Mouse (Mus musculus) liver, postnatal 0 days (tissue): ENCODE data around the gene Inpp5d. TPM values are rescaled to one million over a fixed set of nuclear protein-coding genes. Genes with fewer than 3 reads are reported as not detected.

Experiments used
- ATAC-seq: fragments of 200-750 bp; cut with Nextera tagmentation; 2 replicates; pipeline ENCODE4 v1.8.0; 2017; ENCODE audit warnings: mild to moderate bottlenecking, moderate library complexity
- DNase-seq: peaks from one replicate; pipeline ENCODE4 v3.0.0-alpha.2; 2016
- H3K27ac ChIP-seq: fragments of 300-500 bp; sonication (generic); 2 replicates; pipeline ENCODE4 v1.5.1; 2014; ENCODE audit warnings: antibody characterized with exemption, moderate library complexity, mild to moderate bottlenecking, low read depth
- H3K27me3 ChIP-seq: fragments of 300-500 bp; sonication (generic); 2 replicates; pipeline ENCODE4 v1.6.1; 2014; ENCODE audit warnings: low read length, control low read depth, mixed read lengths; ENCODE audit not compliant: insufficient read depth
- H3K36me3 ChIP-seq: fragments of 300-500 bp; sonication (generic); replicated peaks from 2 replicates; pipeline ENCODE4 v1.6.1; 2014; ENCODE audit warnings: mild to moderate bottlenecking, control low read depth, low read length, moderate library complexity, mixed read lengths; ENCODE audit not compliant: insufficient read depth
- H3K4me1 ChIP-seq: fragments of 300-500 bp; sonication (generic); 2 replicates; pipeline ENCODE4 v1.6.1; 2014; ENCODE audit warnings: antibody characterized with exemption, mild to moderate bottlenecking, control low read depth; ENCODE audit not compliant: insufficient read depth
- H3K4me2 ChIP-seq: fragments of 300-500 bp; sonication (generic); 2 replicates; pipeline ENCODE4 v1.6.1; 2014; ENCODE audit warnings: low read depth, mild to moderate bottlenecking, low read length, moderate library complexity, mixed read lengths
- H3K4me3 ChIP-seq: fragments of 300-500 bp; sonication (generic); 2 replicates; pipeline ENCODE4 v1.5.1; 2014; ENCODE audit warnings: low read depth, low read length
- H3K9ac ChIP-seq: fragments of 300-500 bp; sonication (generic); replicated peaks from 2 replicates; pipeline ENCODE4 v1.6.1; 2014; ENCODE audit warnings: mild to moderate bottlenecking, moderate library complexity
- H3K9me3 ChIP-seq: fragments of 300-500 bp; sonication (generic); 2 replicates; pipeline ENCODE4 v1.6.1; 2016; ENCODE audit warnings: mild to moderate bottlenecking, control low read depth, low read length, mixed read lengths
- CTCF ChIP-seq: sonication (generic); IDR thresholded peaks from 2 replicates; pipeline ENCODE4 v1.5.1; 2016; ENCODE audit warnings: antibody characterized with exemption, low read depth
- EP300 ChIP-seq: IDR thresholded peaks from 2 replicates; pipeline ENCODE4 v1.6.1; 2016; ENCODE audit warnings: antibody characterized with exemption, low read depth, mild to moderate bottlenecking
- WGBS: fragments of 180-500 bp; shearing (Covaris S2); extraction: QIAGEN DNeasy Blood & Tissue Kit; methylation state at CpG from one replicate; pipeline ENCODE4 v1.1.7; 2014; ENCODE audit not compliant: insufficient replicate concordance; 5-methylcytosine and 5-hydroxymethylcytosine counted together
- polyA plus RNA-seq: library from polyadenylated mRNA; unstranded; fragments of >200 nt; fragmentation: Nextera tagmentation; extraction: Ambion mirVana; gene quantifications from 2 replicates; pipeline ENCODE4 v1.2.1, GENCODE M21; 2015

Gene Inpp5d
- polyA plus RNA-seq, 1 experiment from 2014 or later: 13.3 TPM

DNA sequence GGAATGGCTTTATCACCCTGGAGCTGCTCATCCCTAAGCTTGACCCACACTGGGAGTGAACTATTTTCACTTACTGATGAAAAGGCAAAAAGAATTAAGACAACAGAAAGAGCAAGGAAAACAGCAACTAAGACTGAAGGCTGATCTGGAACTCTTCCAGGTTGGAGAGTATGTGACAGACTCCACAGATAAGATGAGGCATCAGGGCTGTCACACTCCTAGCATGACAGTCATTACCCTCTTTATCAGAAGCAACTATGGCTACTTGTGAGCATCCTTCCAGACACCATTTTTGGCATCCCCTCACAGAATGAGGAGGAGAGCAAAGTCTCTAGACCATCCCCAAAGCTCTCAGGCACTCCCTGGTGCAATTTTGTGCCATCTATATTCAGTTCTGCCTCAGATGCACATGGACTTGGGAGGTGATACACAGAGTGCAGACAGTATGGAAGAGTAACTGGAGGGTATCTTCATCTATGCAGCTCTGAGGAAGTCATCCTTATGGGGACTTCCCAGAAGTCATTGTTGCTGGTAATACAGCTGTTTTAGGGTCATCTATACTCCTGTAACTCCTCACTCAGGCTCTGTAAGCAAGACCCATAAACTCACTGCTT is 129.4 kb downstream of the Inpp5d start:
- Histone ChIP-seq H3K9ac (no peak overlapping the region), H3K27me3 (no peaks in the 10 kb centered on the region), H3K4me1 (0 out of 2 replicates have a peak, but pooled peaks cover 2% of the 10 kb centered on the region), H3K4me2 (no peak overlapping the region), H3K9me3 (no peaks in the 10 kb centered on the region), H3K36me3 (no peaks in the 10 kb centered on the region), H3K4me3 (no peak overlapping the region), H3K27ac (no peak overlapping the region)
- no peak for ATAC-seq
- no peak for DNase-seq
- no peak for TF ChIP-seq EP300
- TF ChIP-seq CTCF: no peak

DNA sequence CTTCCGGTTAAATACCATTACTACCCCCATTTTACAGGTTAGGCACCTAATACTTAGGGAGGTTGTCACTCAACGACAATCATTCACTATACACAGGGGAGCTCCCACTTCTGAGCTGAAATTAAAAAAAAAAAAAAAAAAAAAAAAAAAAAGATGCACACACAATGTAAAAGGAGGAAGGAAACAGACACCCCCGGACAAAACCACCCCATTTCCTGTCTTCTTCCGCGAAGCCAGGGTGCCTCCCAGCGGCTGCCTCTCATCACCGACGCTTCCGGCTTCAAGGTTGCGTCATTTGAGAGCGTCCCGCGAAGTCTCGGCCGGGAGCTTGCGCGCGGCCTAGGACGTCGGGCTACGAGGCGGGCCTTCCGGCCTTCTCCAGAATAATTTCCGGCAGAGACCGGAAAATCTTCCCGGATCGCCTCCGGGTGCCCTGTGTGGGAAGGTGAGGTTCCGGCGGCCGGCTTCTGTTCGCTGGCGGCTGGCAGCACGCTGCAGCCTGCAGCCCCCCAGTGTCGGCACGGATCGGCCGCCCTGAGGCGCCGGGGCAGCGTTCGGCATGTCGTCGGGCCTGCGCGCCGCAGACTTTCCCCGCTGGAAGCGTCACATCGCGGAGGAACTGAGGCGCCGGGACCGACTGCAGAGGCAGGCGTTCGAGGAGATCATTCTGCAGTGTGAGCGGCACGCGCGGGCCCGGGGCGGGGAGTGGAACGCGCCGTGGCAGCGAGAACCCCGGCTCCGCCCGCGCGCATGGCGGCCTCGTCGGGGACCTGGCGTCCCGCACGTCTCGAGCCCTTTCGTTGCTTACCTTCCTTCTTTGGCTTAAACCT is 135.7 kb downstream of the Inpp5d start, which contains the start of gene Atg16l1:
Gene Atg16l1 (plus strand): TSS at position 230 of the 830 bp plus-strand sequence.
- peak; percentile 95 for DNase-seq
- peak within 1 kb of the TSS; percentile 90 for H3K4me2 ChIP-seq
- peak; percentile 78 for TF ChIP-seq CTCF
- peak; percentile 84 for TF ChIP-seq EP300

DNA sequence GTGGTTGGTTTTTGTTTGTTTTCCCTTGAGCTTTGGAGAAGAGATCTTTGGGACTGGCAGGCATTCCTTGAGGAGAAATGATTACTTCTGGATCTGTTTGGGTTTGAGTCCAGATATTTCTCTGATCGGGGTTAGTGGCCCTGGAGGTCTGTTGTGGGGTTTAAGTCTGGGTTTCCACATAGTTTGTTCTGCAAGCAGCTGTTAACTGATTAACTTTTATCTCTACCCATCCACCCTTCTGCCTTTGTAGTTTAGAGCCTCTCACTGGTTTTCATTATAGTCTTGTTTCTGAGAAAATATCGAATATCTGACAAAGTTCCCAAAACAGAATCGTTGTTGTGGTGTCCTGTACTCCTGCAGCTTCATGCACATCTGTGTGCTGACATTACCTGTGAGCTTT is 143.7 kb downstream of the Inpp5d start:
- Histone ChIP-seq H3K4me2 (peak overlapping the region; percentile 38), H3K9me3 (no peaks in the 10 kb centered on the region), H3K36me3 (peaks cover 88% of the 10 kb centered on the region), H3K27ac (peak overlapping the region; percentile 76), H3K9ac (no peak overlapping the region), H3K27me3 (no peaks in the 10 kb centered on the region), H3K4me3 (no peak overlapping the region), H3K4me1 (peaks cover 20% of the 10 kb centered on the region)
- DNase-seq (no peak), ATAC-seq (peak; percentile 87)
- WGBS: 40% methylated on average over 3 of the region's 3 CpGs
- TF ChIP-seq EP300 (peak; percentile 63; the same call in 1 of the 2 replicates), CTCF (no peak)

More for the DNA sequence above, 135.7 kb downstream of the Inpp5d start, which contains the start of gene Atg16l1:
- Histone ChIP-seq H3K4me3 (peak within 1 kb of the TSS; percentile 96), H3K27me3 (no peaks in the 10 kb centered on the region), H3K4me1 (peaks cover 15% of the 10 kb centered on the region), H3K27ac (peak within 1 kb of the TSS; percentile 98), H3K9ac (peak within 1 kb of the TSS; percentile 98), H3K9me3 (no peaks in the 10 kb centered on the region), H3K36me3 (peaks cover 18% of the 10 kb centered on the region)
- under 1% methylated on average over 71 of the region's 79 CpGs for WGBS
- peak; percentile 99 for ATAC-seq

DNA sequence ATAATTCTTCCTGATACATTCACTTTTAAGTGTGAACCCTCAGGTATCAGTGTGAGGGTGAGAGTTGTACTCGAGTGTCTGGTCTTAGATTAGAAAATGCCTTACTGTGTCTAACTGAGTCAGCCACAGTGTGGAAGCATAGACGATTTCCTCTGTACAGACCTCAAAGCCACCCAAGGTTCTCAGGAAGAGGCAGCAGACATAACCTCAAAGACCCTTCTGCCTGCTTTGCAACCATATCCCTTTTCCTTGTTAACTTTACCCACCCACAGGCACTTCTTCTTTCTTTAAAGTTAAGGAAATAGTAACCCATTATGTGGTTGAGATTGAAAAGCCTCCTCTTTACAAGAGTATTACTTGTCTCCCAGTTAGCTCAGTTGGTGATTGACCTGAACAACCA is 145.6 kb downstream of the Inpp5d start:
- ATAC-seq (no peak), DNase-seq (no peak)
- H3K27me3 ChIP-seq: no peaks in the 10 kb centered on the region
- 49% methylated on average over 2 of the region's 2 CpGs for WGBS
- no peak overlapping the region for H3K27ac ChIP-seq
- no peak overlapping the region for H3K4me3 ChIP-seq
- no peak overlapping the region for H3K9ac ChIP-seq
- peaks cover 20% of the 10 kb centered on the region for H3K4me1 ChIP-seq
- H3K4me2 ChIP-seq: no peak overlapping the region
- H3K36me3 ChIP-seq: peaks cover 85% of the 10 kb centered on the region
- no peaks in the 10 kb centered on the region for H3K9me3 ChIP-seq
- TF ChIP-seq EP300 (no peak), CTCF (no peak)

DNA sequence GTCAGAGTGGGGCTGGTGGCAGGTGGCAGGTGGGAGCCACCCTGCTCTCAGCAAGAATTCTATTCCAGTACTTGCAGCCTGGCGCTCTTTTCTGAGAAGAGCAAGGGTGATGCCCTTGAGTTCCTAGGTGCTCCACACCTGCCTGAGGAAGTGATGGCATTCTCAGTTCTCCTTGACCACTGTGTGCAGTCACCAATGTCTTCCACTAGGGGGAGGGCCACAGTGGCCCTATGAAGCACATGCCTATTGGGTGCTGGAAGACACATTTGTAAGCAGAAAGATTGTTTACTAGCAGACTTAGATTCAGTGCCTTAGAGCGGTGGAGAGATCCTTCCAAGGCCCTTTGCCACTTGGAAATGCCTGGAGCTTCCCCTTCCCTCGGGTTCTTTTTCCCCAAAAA is 146.1 kb downstream of the Inpp5d start:
- Histone ChIP-seq H3K36me3 (peaks cover 87% of the 10 kb centered on the region), H3K4me1 (peaks cover 20% of the 10 kb centered on the region), H3K4me2 (no peak overlapping the region), H3K9ac (no peak overlapping the region), H3K9me3 (no peaks in the 10 kb centered on the region), H3K27me3 (no peaks in the 10 kb centered on the region), H3K27ac (no peak overlapping the region), H3K4me3 (no peak overlapping the region)
- WGBS: 90% methylated on average over 3 of the region's 3 CpGs
- TF ChIP-seq EP300 (no peak), CTCF (peak; percentile 90)
- ATAC-seq (peak; percentile 26; the same call in 1 of the 2 replicates), DNase-seq (peak; percentile 49)

DNA sequence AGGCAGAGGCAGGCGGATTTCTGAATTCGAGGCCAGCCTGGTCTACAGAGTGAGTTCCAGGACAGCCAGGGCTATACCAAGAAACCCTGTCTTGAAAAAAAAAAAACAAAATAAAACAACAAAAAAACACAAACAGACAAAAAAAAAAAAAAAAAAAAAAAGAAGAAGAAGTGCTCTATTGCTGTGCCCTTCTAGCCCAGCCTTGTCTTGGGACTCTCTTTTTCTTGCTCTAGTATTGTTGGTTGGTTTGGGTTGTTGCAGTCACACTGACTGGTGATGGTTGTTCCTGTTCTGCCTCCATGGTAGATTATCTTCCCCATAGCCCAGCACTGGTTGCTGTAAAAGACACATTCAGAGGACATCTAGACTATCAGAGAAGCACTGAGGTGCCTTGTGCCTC is 149.2 kb downstream of the Inpp5d start:
- Histone ChIP-seq H3K27me3 (no peaks in the 10 kb centered on the region), H3K4me2 (no peak overlapping the region), H3K4me3 (no peak overlapping the region), H3K27ac (no peak overlapping the region), H3K9ac (no peak overlapping the region), H3K36me3 (peaks cover 85% of the 10 kb centered on the region), H3K9me3 (no peaks in the 10 kb centered on the region), H3K4me1 (peaks cover 13% of the 10 kb centered on the region)
- 93% methylated on average over 2 of the region's 2 CpGs for WGBS
- TF ChIP-seq EP300 (no peak), CTCF (no peak)
- no peak for DNase-seq
- ATAC-seq: no peak

Other genes with a start within 250 kb of the Inpp5d start
- gene Kcnj13, start 225.6 kb upstream of the Inpp5d start, polyA plus RNA-seq: not detected in 2 replicates
- gene Snorc, start 150.0 kb upstream of the Inpp5d start, polyA plus RNA-seq: 0.25 and 0.34 TPM in 2 replicates
- 0.54 and 0.67 TPM in 2 replicates for gene Neu2, start 110.4 kb upstream of the Inpp5d start, polyA plus RNA-seq
- gene Ngef, start 46.4 kb upstream of the Inpp5d start, polyA plus RNA-seq: 5.6 and 7.9 TPM in 2 replicates
- gene Atg16l1, start 135.6 kb downstream of the Inpp5d start, polyA plus RNA-seq: 15.4 and 18.6 TPM in 2 replicates
- 0.17 and 0.42 TPM in 2 replicates for gene Sag, start 183.4 kb downstream of the Inpp5d start, polyA plus RNA-seq
- gene Dgkd, start 233.0 kb downstream of the Inpp5d start, polyA plus RNA-seq: 8.3 and 9.1 TPM in 2 replicates